Mouse (Mus musculus) neural tube, embryonic 14.5 days (tissue): ENCODE measurements around the gene Dlk2. TPM values are rescaled to one million over a fixed set of nuclear protein-coding genes. Genes with fewer than 3 reads are reported as not detected.

Experiments used
- ATAC-seq: fragments of 200-750 bp; cut with Nextera tagmentation; 2 replicates; pipeline ENCODE4 v1.8.0; 2017; ENCODE audit warnings: low read depth, mild to moderate bottlenecking, moderate TSS enrichment, moderate library complexity
- H3K27ac ChIP-seq: fragments of 300-500 bp; sonication (generic); 2 replicates; pipeline ENCODE4 v1.5.1; 2014; ENCODE audit warnings: low read depth, mild to moderate bottlenecking, control low read depth, low read length, moderate library complexity, mixed read lengths
- H3K27me3 ChIP-seq: fragments of 300-500 bp; sonication (generic); 2 replicates; pipeline ENCODE4 v1.6.1; 2014; ENCODE audit warnings: low read length; ENCODE audit not compliant: control insufficient read depth, insufficient read depth
- H3K36me3 ChIP-seq: fragments of 300-500 bp; sonication (generic); 2 replicates; pipeline ENCODE4 v1.6.1; 2014; ENCODE audit warnings: low read length, mixed read lengths; ENCODE audit not compliant: control insufficient read depth, insufficient read depth
- H3K4me1 ChIP-seq: fragments of 300-500 bp; sonication (generic); 2 replicates; pipeline ENCODE4 v1.6.1; 2014; ENCODE audit warnings: low read length; ENCODE audit not compliant: control insufficient read depth, insufficient read depth
- H3K4me2 ChIP-seq: fragments of 300-500 bp; sonication (generic); 2 replicates; pipeline ENCODE4 v1.6.1; 2014; ENCODE audit warnings: mild to moderate bottlenecking, low read depth, low read length, control low read depth
- H3K4me3 ChIP-seq: fragments of 300-500 bp; sonication (generic); 2 replicates; pipeline ENCODE4 v1.5.1; 2014; ENCODE audit warnings: low read depth, low read length, control low read depth, mixed read lengths
- H3K9ac ChIP-seq: fragments of 300-500 bp; sonication (generic); replicated peaks from 2 replicates; pipeline ENCODE4 v1.6.1; 2014; ENCODE audit warnings: low read depth, mild to moderate bottlenecking, control low read depth, low read length, mixed read lengths
- H3K9me3 ChIP-seq: fragments of 300-500 bp; sonication (generic); 2 replicates; pipeline ENCODE4 v1.6.1; 2016; ENCODE audit warnings: low read length; ENCODE audit not compliant: control insufficient read depth
- WGBS: fragments of 180-500 bp; shearing (Covaris S2); extraction: QIAGEN DNeasy Blood & Tissue Kit; methylation state at CpG from one replicate; pipeline ENCODE4 v1.1.7; 2014; 5-methylcytosine and 5-hydroxymethylcytosine counted together
- polyA plus RNA-seq: library from polyadenylated mRNA; unstranded; fragments of >200 nt; fragmentation: Nextera tagmentation; extraction: Ambion mirVana; gene quantifications from 2 replicates; pipeline ENCODE4 v1.2.1, GENCODE M21; 2014

Gene Dlk2
- 13.8 and 18.8 TPM in 2 replicates for polyA plus RNA-seq

DNA sequence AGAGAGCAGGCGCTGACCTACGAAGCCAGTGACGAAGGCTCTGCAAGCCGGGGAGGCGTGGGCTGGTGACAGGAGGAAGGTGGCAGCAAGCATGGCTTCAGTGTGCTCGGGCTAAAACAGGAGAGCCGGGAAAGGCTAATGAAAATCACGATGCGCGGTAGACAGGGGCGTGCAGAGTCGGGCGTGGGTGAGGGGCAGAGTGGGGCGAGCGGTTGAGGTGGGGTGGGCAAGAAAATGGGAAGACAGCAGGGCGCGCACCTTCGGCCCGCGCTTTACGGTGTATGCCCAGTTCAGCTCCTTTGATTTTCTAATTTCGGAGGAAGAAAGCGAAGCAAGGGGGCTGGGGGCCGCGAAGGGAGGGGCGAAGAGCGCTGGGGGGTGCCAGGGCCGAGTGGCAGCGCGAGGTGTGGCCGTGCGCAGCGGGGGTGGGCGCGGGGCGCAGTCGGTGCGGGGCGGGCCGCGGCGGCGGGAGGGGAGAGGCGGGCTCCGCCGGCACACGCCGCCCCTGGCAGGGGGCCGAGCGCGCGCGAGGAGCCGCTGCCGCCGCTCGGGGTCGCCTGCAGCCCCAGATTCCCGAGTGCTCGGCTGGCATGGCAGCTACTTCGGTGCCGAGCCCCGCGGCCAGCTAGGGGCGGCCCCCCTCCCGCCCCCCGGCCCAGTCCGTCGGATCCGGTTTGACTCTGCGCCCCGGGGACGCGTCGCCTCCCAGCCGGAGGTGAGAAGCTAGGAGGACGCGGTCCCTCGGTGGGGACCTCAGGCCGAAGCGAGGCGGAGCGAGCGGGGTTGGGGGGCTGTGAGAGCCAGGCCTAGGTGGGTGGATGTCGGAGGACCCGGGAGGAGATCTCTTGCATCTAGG lies at the start of gene Dlk2:
Gene Dlk2 (plus strand): TSS at position 58 of the 856 bp plus-strand sequence.
- H3K27me3 ChIP-seq, result peaks cover 13% of the 10 kb centered on the region
- WGBS, result under 1% methylated on average over 67 of the region's 86 CpGs

DNA sequence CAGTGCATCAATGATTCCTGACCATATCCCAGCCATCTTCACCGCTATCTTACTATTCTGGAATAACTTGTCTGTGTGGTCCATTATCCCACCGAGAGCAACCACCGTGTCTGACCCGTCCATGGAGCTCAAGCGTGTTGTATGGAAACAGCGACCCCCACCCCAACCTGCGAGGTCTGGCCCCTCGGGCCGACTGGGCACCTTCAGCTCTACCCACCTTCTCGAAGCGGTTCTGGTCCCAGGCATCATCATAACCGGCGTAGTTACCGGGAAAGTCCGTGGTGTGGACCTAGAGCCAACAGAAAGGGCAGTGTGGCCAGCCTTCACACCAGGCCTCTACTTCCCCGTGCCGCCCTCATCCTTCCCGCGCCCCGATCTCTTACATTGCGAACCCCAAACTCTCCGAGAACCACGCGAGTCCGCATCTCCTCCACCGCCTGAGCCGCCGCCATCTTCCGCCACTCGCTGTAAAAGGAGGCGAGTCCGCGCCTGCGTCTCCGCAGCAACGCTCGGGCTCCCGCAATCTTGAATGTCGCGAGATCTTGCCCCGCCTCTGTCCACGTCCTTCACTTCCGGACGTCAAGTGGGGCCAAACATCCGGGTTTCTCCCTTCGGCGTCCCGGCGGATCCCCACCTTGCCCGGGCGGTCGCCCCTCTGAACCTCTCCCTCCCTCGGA lies 49.6 kb upstream of the Dlk2 start, which contains the start of the genes Polr1c and Yipf3:
Gene Polr1c (minus strand): TSS at position 543 of the 677 bp plus-strand sequence.
Gene Yipf3 (plus strand): TSS at position 569 of the 677 bp plus-strand sequence.
- H3K9ac ChIP-seq, result peak within 1 kb of the TSS; percentile 97
- under 1% methylated on average over 53 of the region's 53 CpGs for WGBS
- H3K27ac ChIP-seq, result peak within 1 kb of the TSS; percentile 80
- ATAC-seq, result peak; percentile 93
- peaks cover 16% of the 10 kb centered on the region for H3K4me1 ChIP-seq
- no peaks in the 10 kb centered on the region for H3K9me3 ChIP-seq
- H3K4me2 ChIP-seq, result peak within 1 kb of the TSS; percentile 76
- peaks cover 50% of the 10 kb centered on the region for H3K36me3 ChIP-seq
- no peaks in the 10 kb centered on the region for H3K27me3 ChIP-seq
- H3K4me3 ChIP-seq, result peak within 1 kb of the TSS; percentile 99

More for the DNA sequence above, at the start of gene Dlk2:
- peaks cover 10% of the 10 kb centered on the region; the same call in 1 of the 2 replicates for H3K4me1 ChIP-seq
- ATAC-seq, result peak; percentile 67
- no peaks in the 10 kb centered on the region for H3K36me3 ChIP-seq
- peak within 1 kb of the TSS; percentile 71 for H3K27ac ChIP-seq
- H3K4me2 ChIP-seq, result peak within 1 kb of the TSS; percentile 86
- H3K4me3 ChIP-seq, result peak within 1 kb of the TSS; percentile 61
- no peaks in the 10 kb centered on the region for H3K9me3 ChIP-seq
- H3K9ac ChIP-seq, result peak within 1 kb of the TSS; percentile 64

DNA sequence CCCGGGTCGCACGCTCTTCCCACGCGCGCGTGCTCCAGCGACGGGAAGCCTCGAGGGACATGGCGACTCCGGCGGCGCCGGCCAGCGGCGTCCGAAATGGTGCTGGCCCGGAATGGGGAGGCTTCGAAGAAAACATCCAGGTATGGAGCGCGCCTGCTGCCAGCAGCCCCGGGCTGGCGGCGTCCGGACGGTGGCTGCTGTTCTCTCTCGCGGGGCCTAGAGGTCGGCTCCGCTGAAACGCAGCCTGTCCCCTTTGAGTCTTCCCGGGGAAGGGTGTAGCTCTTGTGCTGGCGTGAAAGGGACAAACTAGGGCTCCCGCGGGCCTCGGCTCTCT lies 49.1 kb upstream of the Dlk2 start:
- H3K27ac ChIP-seq, result peak overlapping the region; percentile 80
- peak overlapping the region; percentile 99 for H3K4me3 ChIP-seq
- peak overlapping the region; percentile 76 for H3K4me2 ChIP-seq
- no peaks in the 10 kb centered on the region for H3K9me3 ChIP-seq
- under 1% methylated on average over 37 of the region's 37 CpGs for WGBS
- no peaks in the 10 kb centered on the region for H3K27me3 ChIP-seq
- peaks cover 45% of the 10 kb centered on the region for H3K36me3 ChIP-seq
- peak overlapping the region; percentile 97 for H3K9ac ChIP-seq
- ATAC-seq, result peak; percentile 25
- H3K4me1 ChIP-seq, result peaks cover 18% of the 10 kb centered on the region

DNA sequence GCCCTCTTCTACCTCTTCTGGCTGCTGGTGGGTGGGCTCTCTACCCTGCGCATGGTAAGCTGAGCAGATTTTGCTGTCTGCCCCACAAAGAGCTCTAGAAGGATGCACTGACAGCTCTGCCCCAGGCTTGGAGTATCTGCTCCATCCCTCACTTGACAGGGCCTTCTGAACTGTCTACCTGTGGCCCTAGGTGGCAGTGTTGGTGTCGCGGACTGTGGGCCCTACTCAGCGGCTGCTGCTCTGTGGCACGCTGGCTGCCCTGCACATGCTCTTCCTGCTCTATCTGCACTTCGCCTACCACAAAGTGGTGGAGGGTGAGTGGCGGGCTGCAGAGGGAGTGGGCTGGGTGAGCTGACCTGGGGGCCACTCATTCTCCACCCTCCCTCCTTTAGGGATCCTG lies 46.0 kb upstream of the Dlk2 start:
- Histone ChIP-seq H3K4me3 (no peak overlapping the region), H3K9ac (no peak overlapping the region), H3K4me1 (peaks cover 31% of the 10 kb centered on the region), H3K9me3 (no peaks in the 10 kb centered on the region), H3K36me3 (peaks cover 15% of the 10 kb centered on the region; the same call in 1 of the 2 replicates), H3K27me3 (no peaks in the 10 kb centered on the region), H3K4me2 (no peak overlapping the region), H3K27ac (no peak overlapping the region)
- WGBS, result 83% methylated on average over 7 of the region's 7 CpGs
- ATAC-seq, result no peak

DNA sequence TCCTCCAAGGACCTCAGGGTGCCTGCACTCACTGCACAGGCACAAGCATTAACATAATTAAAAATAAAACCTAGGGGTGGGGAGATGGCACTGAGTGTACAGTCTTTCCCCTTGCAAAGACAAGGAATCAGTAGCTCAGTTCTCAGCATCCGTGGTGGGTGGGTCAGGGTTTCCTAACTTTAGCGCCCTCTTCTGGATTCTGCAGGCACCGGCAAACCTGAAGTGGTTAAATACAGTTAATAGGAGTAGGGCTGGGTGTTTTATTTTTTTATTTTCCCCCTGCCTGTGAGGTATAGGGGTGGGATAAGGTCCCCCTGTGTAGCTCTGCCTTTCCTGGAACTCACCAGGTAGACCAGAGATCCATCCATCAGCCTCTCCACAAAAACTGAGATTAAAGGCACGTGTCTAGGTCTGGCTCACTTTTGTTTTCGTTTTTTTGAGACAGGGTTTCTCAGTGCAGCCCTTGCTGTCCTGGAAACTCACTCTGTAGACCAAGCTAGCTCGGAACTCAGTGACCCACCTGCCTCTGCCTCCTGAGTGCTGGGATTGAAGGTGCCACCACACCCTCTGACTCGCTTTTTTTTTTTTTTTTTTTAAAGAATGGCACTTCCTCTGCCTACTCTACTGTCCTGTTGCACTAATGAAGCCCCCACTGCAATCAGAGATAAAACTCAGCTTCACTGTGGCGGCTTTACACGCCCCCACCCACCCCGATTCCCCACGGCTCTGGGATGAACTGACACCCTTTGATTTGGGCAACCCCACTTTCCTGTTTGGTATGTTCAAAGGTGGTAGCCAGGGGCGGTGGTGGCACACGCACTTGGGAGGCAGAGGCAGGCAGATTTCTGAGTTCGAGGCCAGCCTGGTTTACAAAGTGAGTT lies 44.4 kb upstream of the Dlk2 start:
- Histone ChIP-seq H3K4me1 (peaks cover 24% of the 10 kb centered on the region), H3K36me3 (peaks cover 15% of the 10 kb centered on the region; the same call in 1 of the 2 replicates), H3K4me2 (peak overlapping the region; percentile 70; the same call in 1 of the 2 replicates), H3K27ac (no peak overlapping the region), H3K4me3 (peak overlapping the region; percentile 82; the same call in 1 of the 2 replicates), H3K9me3 (no peaks in the 10 kb centered on the region), H3K9ac (0 out of 2 replicates have a peak overlapping the region, but pooled peaks have one; percentile 82), H3K27me3 (no peaks in the 10 kb centered on the region)
- ATAC-seq, result no peak
- WGBS, result 61% methylated on average over 14 of the region's 14 CpGs

DNA sequence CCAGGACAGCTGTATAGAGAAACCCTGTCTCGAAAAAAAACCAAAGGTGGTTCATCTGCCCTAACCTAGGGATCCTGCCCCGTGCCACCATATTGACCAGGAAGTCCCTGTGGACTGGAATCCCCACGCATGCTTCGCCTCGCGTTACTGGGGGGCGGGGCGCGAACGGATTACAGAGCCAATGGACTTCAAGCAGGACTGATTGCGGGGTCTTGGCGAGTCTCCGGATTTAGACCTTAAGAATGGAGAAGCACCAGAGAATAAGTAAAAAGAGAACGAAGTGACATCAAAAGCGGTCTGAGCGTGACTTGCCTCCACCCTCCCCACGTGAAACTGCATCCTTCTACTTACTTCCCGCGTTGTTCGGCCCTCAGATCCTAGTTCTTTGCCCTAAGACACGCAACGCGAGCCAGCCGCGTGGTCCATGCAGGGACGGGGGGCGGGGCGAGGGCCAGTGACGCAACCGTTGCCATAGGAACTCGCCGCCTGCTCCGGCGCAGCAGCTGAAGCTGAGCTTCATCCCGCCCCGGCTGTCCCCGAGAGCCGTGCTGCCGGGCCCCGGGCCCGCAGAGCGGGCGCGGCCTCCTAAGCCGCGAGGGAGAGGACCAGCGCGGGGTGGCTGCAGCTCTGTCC lies 43.7 kb upstream of the Dlk2 start, which contains the start of gene Lrrc73:
Gene Lrrc73 (plus strand): TSS at position 80 of the 633 bp plus-strand sequence.
- Histone ChIP-seq H3K36me3 (peaks cover 20% of the 10 kb centered on the region; the same call in 1 of the 2 replicates), H3K27me3 (no peaks in the 10 kb centered on the region), H3K4me2 (peak within 1 kb of the TSS; percentile 70), H3K4me3 (peak within 1 kb of the TSS; percentile 82), H3K27ac (peak within 1 kb of the TSS; percentile 72), H3K9ac (peak within 1 kb of the TSS; percentile 82), H3K9me3 (no peaks in the 10 kb centered on the region), H3K4me1 (peaks cover 23% of the 10 kb centered on the region)
- ATAC-seq, result peak; percentile 92
- WGBS, result 2% methylated on average over 40 of the region's 48 CpGs

DNA sequence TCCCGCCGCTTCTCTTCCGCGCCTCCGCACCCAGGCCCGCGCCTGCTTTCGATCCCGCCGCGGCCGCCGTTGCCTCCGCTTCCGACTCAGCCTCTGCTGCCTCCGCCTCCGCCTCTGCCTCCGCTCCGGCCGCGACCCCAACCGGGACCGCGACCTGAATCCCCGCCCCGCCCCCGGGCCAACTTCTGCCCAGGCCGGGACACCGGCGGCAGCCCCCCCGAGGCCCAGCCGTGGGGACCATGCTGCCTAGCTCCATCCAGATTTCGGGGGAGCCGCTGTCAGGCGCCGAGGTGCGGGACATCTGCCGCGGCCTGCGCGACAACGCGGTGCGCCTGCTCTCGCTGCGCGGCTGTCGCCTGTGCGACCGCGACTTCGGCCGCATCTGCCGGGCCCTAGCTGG lies 43.1 kb upstream of the Dlk2 start:
- peak; percentile 55 for ATAC-seq
- Histone ChIP-seq H3K4me1 (peaks cover 18% of the 10 kb centered on the region; the same call in 1 of the 2 replicates), H3K27me3 (no peaks in the 10 kb centered on the region), H3K27ac (peak overlapping the region; percentile 72), H3K4me2 (peak overlapping the region; percentile 70), H3K9ac (peak overlapping the region; percentile 82), H3K4me3 (peak overlapping the region; percentile 82), H3K36me3 (peaks cover 21% of the 10 kb centered on the region), H3K9me3 (no peaks in the 10 kb centered on the region)
- WGBS, result under 1% methylated on average over 45 of the region's 54 CpGs

DNA sequence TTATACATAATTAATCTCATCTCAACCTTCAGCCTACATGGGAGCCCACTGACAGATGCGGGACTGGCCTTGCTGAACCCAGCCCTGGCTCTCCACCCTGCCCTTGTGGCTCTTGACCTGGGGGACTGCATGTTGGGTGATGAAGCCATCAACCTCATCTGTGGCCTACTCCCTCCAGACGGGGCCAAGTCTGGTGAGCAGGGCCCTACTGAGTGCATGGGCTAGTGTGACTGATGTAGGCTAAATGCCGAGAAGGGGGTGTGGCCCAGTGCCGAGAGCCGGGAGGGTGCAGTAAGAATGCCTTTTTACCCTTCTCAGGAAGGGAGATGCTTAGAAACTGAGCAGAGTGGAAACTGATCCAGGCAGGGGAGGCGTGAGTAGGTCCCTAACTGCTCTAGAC lies 42.1 kb upstream of the Dlk2 start:
- H3K36me3 ChIP-seq, result peaks cover 24% of the 10 kb centered on the region
- ATAC-seq, result no peak

More for the DNA sequence above, 42.1 kb upstream of the Dlk2 start:
- 32% methylated on average over 6 of the region's 6 CpGs for WGBS
- H3K27ac ChIP-seq, result no peak overlapping the region
- peaks cover 15% of the 10 kb centered on the region; the same call in 1 of the 2 replicates for H3K4me1 ChIP-seq
- no peak overlapping the region; the same call in 1 of the 2 replicates for H3K9ac ChIP-seq
- no peaks in the 10 kb centered on the region for H3K27me3 ChIP-seq
- peak overlapping the region; percentile 70 for H3K4me2 ChIP-seq
- H3K4me3 ChIP-seq, result peak overlapping the region; percentile 82; the same call in 1 of the 2 replicates
- no peaks in the 10 kb centered on the region for H3K9me3 ChIP-seq
